Mouse (Mus musculus) erythroblast, embryonic 14.5 days (primary cell): Measurements from ENCODE around the gene Tada1. TPM values are rescaled to one million over a fixed set of nuclear protein-coding genes. Genes with fewer than 3 reads are reported as not detected.

Experiments used
- H3K27me3 ChIP-seq: 2 replicates; pipeline ENCODE4 v1.6.1; 2012; ENCODE audit warnings: inconsistent platforms; ENCODE audit not compliant: control insufficient read depth
- H3K36me3 ChIP-seq: 2 replicates; pipeline ENCODE4 v1.6.1; 2012; ENCODE audit warnings: mild to moderate bottlenecking, inconsistent platforms; ENCODE audit not compliant: control insufficient read depth
- H3K4me1 ChIP-seq: 2 replicates; pipeline ENCODE4 v1.6.1; 2012; ENCODE audit warnings: inconsistent platforms; ENCODE audit not compliant: control insufficient read depth
- H3K4me3 ChIP-seq: replicated peaks from 2 replicates; pipeline ENCODE3; 2012; ENCODE audit warnings: moderate library complexity, mild to moderate bottlenecking, inconsistent platforms
- H3K9me3 ChIP-seq: 2 replicates; pipeline ENCODE4 v1.6.1; 2012; ENCODE audit warnings: low read length, inconsistent platforms, mixed read lengths; ENCODE audit not compliant: control insufficient read depth
- GATA1 ChIP-seq: IDR thresholded peaks from 2 replicates; pipeline ENCODE4 v1.6.1; 2012; ENCODE audit warnings: low read length, inconsistent platforms, mixed read lengths
- TAL1 ChIP-seq: IDR thresholded peaks from 3 replicates; pipeline ENCODE4 v1.6.1; 2012; ENCODE audit warnings: low read length, inconsistent platforms, mixed read lengths
- polyA plus RNA-seq: library from polyadenylated mRNA; stranded (reverse); fragments of >175 nt; gene quantifications from 2 replicates; pipeline ENCODE4 v1.2.3, GENCODE M21; 2012

The Tada1 gene
- polyA plus RNA-seq, 1 experiment = 1.1 TPM

DNA sequence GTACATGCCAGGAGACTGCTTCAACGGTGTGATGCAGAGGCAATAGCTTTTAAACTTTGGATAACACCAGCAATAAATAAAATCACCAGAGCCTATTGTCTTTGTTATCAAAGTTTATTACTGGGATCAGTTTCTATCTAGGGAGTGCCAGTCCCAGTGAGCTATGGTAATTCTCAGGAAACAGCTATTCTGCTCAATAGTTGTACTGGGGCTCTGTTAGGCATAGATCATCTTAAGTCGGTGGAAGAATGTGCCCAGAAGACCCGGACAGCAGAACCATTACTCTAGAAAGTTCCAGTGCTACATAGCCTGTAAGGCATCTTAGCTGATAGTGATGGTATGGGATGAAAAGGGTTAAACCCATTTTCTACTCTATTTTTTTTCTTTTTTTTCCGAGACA is 15.9 kb downstream of the Tada1 start:
- no peaks in the 10 kb centered on the region for H3K4me1 ChIP-seq
- no peak overlapping the region for H3K4me3 ChIP-seq
- peaks cover 64% of the 10 kb centered on the region for H3K36me3 ChIP-seq
- no peaks in the 10 kb centered on the region for H3K9me3 ChIP-seq
- no peak for TF ChIP-seq GATA1
- no peaks in the 10 kb centered on the region for H3K27me3 ChIP-seq

DNA sequence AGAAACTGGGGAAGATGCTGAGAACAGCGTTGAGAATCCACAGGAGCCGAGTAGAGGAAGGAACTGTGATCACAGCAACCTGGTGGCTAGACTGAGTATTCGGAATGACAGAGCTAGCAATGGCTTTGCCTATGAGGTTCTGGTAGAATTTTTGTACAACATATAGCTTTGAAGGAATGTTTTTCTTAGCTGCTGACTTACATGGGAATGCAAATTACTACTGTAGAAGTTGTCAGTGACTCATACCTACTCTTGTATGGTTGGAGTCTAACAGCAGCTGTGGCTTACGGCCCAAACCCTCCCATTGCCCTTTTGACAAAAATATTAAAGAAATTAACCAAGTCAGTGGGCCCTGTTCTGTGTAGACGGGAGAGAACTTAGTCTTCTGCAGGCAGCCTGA is 16.8 kb downstream of the Tada1 start:
- Histone ChIP-seq H3K9me3 (no peaks in the 10 kb centered on the region), H3K27me3 (no peaks in the 10 kb centered on the region), H3K36me3 (peaks cover 57% of the 10 kb centered on the region), H3K4me3 (no peak overlapping the region), H3K4me1 (no peaks in the 10 kb centered on the region)
- TF ChIP-seq TAL1 = no peak
- TF ChIP-seq GATA1 = no peak

DNA sequence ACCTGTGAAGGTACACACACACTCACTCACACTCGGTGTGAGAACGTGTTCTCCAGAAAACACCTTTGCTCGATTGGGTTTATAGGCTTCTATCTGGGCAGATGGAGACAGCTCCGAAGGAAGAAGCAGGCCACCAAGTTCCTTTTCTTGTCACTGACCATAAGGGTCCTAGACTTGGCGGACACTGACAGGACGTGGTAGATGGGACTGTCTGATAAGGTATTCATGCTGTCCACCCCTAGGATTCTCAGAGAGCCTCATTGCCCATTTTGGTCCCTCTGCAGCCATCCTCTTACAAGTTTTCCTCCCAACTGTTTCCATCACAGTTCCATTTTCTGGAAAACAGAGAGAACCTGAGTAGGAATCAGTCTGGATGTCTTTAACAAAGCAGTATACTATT is 17.5 kb downstream of the Tada1 start:
- TF ChIP-seq TAL1 (no peak), GATA1 (no peak)
- H3K4me1 ChIP-seq = no peaks in the 10 kb centered on the region
- peaks cover 50% of the 10 kb centered on the region for H3K36me3 ChIP-seq
- no peaks in the 10 kb centered on the region for H3K9me3 ChIP-seq
- H3K4me3 ChIP-seq = no peak overlapping the region
- H3K27me3 ChIP-seq = no peaks in the 10 kb centered on the region

DNA sequence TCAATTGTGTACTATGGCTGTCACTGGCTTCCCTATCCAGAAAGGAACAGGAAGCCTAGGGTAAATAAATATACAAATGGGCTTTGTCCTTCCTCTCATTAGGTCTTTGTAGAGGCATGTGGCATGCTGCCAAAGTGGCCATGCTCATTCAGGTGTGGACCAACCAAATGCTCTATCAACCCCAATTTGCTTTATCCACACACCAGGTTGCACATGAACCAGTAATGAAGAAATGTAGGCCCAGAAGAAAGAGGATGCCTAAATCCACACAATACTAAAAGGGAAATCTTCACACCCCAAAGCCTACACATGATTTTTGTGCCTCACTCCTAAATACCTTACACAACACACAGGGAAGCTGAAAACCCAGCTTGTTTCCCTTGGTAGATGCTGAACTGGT is 22.6 kb downstream of the Tada1 start:
- no peaks in the 10 kb centered on the region for H3K27me3 ChIP-seq
- no peak for TF ChIP-seq GATA1
- no peak for TF ChIP-seq TAL1
- H3K36me3 ChIP-seq = peaks cover 13% of the 10 kb centered on the region

DNA sequence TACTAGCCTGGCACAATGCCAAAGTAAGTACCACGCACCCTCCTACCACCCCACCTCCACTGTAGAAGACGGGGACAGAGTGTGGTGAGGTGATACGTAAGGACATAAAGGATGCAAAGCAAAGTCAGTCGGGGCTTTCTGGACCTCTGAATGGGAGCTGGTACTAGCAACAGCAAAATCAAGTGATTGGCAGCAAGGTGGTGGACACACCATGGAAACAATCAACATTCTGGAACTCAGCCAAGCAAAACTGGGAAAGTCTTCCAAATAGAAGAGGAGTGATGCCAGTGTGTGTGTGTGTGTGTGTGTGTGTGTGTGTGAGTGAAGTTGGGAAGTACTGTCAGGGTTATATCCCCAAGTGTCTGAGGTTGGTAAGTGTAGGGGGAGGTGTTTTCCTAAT is 23.1 kb downstream of the Tada1 start:
- no peaks in the 10 kb centered on the region for H3K27me3 ChIP-seq
- no peak overlapping the region for H3K4me3 ChIP-seq
- H3K9me3 ChIP-seq = no peaks in the 10 kb centered on the region
- TF ChIP-seq TAL1 = no peak
- TF ChIP-seq GATA1 = no peak
- H3K4me1 ChIP-seq = no peaks in the 10 kb centered on the region
- peaks cover 13% of the 10 kb centered on the region for H3K36me3 ChIP-seq

More for the DNA sequence above, 22.6 kb downstream of the Tada1 start:
- Histone ChIP-seq H3K4me1 (no peaks in the 10 kb centered on the region), H3K9me3 (no peaks in the 10 kb centered on the region), H3K4me3 (no peak overlapping the region)

DNA sequence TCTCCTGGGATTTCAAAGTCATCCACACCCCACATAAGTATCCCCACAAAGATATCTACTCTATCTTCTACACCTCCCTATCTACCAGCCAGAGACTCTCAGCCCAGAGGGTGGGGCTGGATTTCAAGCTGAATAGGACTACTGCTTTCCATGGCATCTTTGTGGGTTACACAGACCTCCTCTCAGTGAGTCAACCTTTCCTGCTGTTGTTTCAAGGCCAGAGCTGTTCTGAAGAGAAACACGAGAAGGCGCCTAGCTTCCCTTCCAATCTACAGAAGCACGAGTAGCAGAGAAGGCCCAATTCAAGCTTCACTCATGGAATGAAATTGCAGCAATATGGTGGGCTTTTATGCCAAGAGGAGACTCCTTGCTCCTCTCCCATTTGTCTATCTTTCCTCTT is 24.9 kb downstream of the Tada1 start:
- Histone ChIP-seq H3K27me3 (no peaks in the 10 kb centered on the region), H3K9me3 (no peaks in the 10 kb centered on the region), H3K4me3 (no peak overlapping the region), H3K4me1 (peaks cover 2% of the 10 kb centered on the region; the same call in 1 of the 2 replicates), H3K36me3 (peaks cover 8% of the 10 kb centered on the region)
- TF ChIP-seq TAL1 (no peak), GATA1 (no peak)

DNA sequence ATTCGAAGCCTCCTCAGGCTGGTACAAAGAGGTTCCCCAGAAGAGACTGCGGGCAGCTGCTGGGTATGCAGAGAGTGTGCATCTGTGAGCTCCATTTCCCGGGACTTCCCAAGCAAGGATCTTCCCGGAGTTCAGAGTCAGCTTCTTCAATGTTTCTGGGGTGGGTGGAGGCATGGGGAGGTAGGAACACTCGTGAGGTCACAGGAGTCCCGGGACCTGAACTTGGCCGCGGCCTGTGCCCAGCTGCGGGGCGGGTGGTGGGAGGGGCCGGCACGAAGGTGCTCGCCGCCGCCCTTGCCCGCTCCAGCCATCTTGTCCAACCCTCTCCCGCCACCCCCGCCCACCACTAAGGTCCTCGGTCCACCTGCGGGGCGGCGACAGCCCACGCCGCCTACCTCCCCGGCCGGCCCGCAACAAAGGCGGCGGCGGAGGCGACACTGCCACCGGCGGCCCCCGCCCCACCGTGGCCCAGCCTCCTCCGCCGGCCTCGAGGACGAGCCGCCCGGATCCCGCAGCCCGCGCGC is 30.3 kb downstream of the Tada1 start:
- peak overlapping the region; percentile 61 for H3K4me3 ChIP-seq

DNA sequence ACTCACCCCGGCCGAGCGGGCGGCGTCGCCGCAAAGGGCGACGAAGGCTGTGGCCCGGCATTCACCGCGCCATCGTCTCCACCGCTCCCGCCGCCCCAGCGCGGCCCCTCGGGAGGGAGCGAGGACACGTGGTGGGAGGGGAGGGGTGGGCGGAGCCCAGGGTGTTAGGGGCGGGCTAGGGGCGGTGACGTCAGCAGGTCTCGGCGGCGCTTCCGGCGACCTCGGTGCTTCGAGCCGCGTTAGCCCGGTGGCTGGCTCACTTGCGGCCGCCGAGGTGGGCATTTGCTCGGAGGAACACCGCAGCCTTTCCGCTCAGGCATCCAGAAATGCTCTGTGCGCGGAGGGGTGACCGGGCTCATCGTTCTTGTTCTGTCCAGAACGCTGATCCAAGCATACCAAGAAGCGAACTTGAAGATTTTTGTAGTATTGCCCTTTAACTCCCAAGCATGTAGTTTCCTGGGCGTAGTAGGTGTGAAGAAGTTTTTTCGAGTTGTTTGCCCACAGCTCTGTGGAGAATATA is 30.9 kb downstream of the Tada1 start, which contains the start of gene Pogk:
Pogk (minus strand) TSS at position 163 of the 520 bp plus-strand sequence.
- no peak for TF ChIP-seq TAL1
- TF ChIP-seq GATA1 = no peak
- Histone ChIP-seq H3K9me3 (peaks cover 11% of the 10 kb centered on the region), H3K4me1 (peaks cover 14% of the 10 kb centered on the region), H3K4me3 (peak within 1 kb of the TSS; percentile 61), H3K36me3 (no peaks in the 10 kb centered on the region), H3K27me3 (peaks cover 7% of the 10 kb centered on the region)

More for the DNA sequence above, 30.3 kb downstream of the Tada1 start:
- H3K4me1 ChIP-seq = peaks cover 14% of the 10 kb centered on the region
- peaks cover 7% of the 10 kb centered on the region for H3K27me3 ChIP-seq
- H3K9me3 ChIP-seq = peaks cover 11% of the 10 kb centered on the region
- no peaks in the 10 kb centered on the region for H3K36me3 ChIP-seq
- no peak for TF ChIP-seq GATA1
- TF ChIP-seq TAL1 = no peak

DNA sequence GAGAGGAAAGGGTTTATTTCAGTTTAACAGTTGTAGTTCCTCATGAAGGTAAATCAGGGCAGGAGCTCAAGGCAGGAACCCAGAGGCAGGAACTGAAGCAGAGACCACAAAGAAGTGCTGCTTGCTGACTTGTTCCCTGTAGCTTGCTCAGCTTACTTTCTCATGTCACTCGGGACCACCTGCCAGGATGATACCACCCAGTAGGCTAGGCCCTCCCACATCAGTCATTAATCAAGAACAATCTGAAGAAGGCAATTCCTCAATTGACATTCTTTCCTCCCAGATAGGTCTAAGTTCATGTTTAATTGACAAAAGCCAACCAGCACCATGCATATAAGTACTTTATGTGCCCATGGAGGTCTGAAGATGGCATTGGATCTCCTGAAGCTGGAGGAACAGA is 32.6 kb downstream of the Tada1 start:
- TF ChIP-seq GATA1 (no peak), TAL1 (no peak)
- peaks cover 11% of the 10 kb centered on the region for H3K9me3 ChIP-seq
- peaks cover 7% of the 10 kb centered on the region for H3K27me3 ChIP-seq
- no peaks in the 10 kb centered on the region for H3K36me3 ChIP-seq
- no peak overlapping the region for H3K4me3 ChIP-seq
- peaks cover 14% of the 10 kb centered on the region for H3K4me1 ChIP-seq

DNA sequence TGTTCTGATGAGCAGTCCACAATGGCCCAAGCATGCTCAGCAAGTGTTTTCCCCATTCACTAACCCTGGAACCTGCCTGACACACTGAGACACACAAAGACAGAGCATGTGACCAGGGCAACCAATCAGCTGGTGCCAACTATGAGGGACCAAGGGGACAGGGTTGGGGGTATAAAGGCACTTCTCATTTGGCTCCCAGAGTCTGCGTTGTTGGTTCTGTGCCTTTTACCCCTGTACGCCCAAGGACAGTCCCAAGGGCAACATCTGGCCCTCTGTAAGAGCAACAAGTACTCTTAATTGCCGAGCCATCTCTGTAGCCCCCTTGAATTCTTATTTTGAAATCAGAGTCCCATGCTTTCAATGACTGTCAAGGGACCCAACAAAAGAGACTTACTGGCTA is 33.4 kb downstream of the Tada1 start:
- Histone ChIP-seq H3K27me3 (peaks cover 7% of the 10 kb centered on the region), H3K4me1 (peaks cover 14% of the 10 kb centered on the region), H3K4me3 (no peak overlapping the region), H3K9me3 (peaks cover 11% of the 10 kb centered on the region), H3K36me3 (no peaks in the 10 kb centered on the region)
- no peak for TF ChIP-seq TAL1
- TF ChIP-seq GATA1 = no peak
